Mouse (Mus musculus): Measurements from ENCODE around the gene Rasgrp2.

Rasgrp2 gene

DNA sequence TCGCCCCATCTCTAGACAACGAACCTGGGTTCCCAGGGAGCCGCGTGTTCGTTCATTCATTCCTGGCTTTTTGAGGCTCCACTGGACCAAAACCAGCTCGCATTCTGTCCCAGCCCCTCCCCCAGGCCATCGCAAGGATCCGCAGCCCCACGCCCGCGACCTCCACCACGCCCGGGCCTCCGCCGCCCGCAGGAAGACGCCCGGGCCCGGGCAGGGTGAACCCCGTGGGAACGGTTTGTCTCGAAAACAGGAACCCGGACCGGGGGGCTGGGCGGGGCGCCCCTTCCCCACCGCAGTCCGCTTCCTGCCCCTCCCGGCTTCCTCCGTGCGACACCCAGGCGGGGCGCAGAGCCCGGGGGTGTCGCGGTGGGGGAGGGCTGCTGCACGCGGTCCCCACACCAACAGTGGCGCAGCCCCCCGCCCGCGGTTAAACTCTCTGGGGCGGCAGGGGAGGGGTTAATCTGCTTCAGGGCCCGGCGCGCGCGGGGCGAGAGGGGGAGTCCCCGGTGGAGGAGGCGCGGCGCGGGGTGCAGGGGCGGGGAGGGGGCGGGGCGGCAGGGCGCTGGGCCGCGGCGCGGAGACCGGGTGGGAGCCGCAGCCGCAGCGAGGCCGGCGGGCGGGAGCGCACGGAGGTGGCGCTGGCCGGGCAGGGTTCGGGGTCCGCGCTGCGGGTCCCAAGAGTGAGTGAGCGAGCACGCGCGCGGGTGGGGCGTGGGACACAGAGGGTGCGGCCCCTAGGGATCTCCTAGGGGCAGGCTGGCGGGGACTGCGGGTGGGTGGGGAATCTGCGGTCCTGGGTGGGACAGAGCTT lies at the start of gene Rasgrp2:
TSS of gene Rasgrp2 (plus strand) at position 56 of the 811 bp plus-strand sequence.
- peak; percentile 84 to 90 for DNase-seq (ENCODE audit: low spot score in 2 of 2)

DNA sequence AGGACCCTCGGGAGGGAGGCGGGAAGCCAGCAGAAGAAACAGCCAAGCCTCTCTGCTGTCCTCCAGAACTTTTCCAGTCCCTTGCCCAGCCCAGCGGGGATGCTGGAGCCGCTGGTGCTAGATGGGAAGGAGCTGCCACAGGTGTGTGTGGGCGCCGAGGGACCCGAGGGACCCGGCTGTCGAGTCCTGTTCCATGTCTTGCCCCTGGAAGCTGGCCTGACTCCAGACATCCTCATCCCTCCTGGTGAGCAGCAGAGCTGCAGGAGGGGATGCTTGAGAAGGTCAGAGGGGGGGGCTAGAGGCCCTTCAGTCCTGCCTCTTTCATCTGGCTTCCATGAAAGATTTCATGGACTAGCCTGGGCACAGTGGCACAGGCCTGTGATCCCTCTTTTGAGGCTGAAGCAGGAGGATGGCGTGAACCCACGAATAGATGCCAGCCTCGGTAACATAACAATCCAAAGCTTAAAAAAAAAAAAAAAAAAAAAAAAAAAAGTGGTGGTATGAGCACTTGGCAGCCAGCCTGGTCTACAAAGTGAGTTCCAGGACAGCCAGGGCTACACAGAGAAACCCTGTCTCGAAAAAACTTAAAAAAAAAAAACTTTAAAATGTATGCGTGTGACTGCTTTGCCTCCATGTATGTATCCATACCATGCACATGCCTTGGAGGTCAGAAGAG lies 47.6 kb upstream of the Rasgrp2 start:
- DNase-seq (ENCODE audit: low spot score in 2 of 2), result no peak

DNA sequence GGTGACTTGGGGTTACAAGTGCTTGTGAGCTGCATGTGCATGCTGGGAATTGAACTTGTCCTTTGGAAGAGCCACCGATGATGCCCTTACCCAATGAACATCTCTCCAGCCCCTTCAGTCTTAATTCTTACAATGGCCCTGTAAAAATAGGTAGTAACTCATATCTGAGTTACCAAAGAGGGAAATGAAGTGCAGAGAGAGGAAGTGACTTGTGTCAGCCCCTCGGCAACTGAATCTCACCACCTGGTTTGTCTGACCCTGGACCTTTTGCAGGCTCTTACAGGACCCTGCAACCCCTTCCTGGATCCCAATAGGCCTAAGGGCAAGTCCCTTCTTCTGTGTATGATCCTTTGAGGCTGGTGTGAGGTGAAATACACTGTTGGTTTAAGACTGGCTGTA lies 47.0 kb upstream of the Rasgrp2 start:
- no peak for DNase-seq (ENCODE audit: low spot score in 2 of 2)

DNA sequence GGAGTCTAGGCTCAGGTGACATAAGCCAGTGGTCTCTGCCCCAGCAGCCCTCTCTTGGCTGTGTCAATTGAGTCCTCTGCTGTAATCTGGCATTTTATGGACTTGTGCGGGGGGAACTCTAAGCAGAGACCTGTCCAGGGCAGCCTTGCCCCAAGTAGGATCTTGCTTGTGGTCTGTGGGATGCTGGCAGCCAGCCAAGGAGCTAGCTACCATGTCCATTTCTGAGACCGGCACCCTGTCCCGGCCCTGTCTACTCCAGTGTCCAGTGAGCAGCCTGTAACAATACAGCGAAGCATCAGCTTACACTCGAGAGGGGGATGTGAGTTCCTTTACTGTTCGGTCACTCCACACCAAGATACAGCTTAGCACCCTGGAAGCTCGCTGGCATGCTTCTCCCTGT lies 45.1 kb upstream of the Rasgrp2 start:
- no peak for DNase-seq (ENCODE audit: low spot score in 2 of 2)

DNA sequence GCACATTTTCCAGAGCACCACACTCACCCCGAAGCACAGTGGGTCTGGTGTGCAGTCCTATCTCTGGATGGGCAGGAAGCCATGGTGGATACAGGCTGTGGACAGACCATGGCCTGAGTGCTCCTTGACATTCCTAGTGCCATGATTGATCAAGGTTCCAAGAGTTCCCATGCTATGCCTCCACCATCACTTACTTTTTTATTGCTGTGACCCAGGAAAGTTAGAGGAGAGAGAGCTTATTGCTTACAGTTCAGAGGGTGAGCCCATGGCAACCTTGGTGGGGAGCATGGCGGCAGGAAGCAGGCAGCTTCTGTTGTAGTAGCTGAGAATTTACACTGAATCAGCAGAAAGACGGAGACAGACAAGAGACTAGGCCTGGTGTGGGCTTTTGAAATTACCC lies 37.8 kb upstream of the Rasgrp2 start:
- no peak for DNase-seq (ENCODE audit: low spot score in 2 of 2)

DNA sequence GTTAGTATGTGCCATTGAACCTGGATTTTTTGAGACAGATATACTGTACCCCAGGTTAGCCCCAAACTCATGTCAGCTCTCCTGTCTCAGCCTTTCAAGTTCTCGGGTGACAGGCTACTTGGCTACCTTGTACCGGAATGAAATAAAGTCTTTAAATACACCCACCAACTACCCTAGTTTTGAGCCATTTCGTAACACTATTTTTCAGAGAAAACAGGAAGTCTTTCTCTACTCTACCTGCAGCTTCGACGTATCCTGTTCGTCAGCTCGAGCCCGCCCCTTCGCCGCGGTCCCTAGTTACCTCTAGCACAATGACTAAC lies 36.1 kb upstream of the Rasgrp2 start:
- no peak for DNase-seq (ENCODE audit: low spot score in 2 of 2)

DNA sequence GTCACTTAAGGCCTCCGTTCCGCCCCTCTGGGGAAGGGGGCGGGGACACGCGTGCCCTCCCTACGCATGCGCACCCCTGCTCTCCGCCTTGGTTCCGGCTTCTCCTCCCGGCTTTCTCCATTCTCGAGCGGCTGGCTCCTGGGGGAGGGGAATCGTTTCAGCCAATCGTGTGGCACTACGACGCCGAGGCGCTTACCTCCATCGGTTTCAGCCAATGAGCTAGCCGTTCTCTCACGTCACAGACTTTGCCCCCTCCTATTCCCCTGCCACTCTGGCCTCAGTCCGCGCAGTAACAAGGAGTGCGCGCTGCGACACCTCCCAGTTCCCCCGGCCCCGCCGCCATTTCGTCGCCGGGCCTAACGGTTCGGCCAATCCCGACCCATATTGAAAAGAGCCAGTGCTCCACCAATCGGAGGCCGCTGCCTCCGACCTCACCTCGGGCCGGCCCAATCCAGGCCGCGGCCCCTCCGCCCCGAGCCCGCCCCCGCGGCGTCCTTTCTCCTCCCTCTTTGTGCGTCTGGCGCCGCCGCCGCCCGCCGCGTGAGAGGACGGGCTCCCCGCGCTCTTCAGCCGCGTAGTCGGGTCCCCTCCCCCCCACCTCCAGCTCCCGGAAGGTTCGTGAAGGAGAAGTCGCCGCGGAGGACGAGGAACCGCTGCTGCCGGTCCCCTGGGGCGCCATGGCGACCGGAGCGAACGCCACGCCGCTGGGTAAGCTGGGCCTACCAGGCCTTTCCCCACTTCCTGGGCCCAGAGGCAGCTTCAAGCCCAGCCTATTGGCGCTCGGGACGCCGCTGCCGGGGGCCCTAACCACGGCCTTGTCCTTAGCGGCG lies 35.5 kb upstream of the Rasgrp2 start, which contains the start of gene Sf1:
TSS of gene Sf1 (plus strand) at position 280 of the 830 bp plus-strand sequence.
- DNase-seq (ENCODE audit: low spot score in 2 of 2), result peak; percentile 100

DNA sequence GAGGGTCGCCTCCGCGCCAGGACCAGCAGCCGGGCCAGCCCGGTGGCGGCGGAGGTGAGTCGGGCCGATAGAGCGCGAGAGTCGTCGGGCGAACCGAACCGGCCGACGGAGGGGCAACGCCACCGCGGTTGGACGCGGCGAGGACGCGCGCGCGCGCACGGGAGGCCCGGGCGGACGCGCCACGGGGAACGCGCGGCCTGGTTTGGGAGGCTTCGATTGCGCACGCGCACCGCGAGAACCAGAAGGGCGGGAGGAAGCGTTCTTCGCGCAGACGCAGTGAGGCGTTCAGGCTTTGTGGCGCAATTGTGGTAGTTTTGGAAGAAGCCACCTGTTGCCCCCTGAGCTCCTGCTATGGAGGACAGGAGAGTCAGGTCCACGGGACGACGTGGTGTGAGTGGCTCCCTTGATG lies 34.8 kb upstream of the Rasgrp2 start:
- DNase-seq (ENCODE audit: low spot score in 2 of 2), result peak; percentile 92

DNA sequence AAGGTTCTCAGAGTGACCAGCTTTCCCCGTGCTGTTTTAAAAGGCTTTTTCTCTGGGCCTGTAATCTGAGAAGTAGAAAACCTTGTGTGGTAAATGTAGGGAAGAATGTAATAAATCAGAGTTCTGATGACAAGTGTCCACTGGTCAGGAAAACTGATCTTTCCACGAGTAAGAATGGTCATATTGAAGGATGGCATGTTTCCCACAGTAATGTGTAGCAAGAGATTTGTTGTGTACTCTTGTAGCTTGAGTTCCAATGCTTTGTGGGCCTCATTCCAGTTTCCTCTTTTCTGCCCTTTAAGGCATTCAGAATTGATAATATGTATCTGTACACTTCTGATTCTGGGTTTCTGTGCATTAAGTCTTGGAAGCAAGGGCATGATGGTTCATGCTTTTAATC lies 34.3 kb upstream of the Rasgrp2 start:
- no peak for DNase-seq (ENCODE audit: low spot score in 2 of 2)

DNA sequence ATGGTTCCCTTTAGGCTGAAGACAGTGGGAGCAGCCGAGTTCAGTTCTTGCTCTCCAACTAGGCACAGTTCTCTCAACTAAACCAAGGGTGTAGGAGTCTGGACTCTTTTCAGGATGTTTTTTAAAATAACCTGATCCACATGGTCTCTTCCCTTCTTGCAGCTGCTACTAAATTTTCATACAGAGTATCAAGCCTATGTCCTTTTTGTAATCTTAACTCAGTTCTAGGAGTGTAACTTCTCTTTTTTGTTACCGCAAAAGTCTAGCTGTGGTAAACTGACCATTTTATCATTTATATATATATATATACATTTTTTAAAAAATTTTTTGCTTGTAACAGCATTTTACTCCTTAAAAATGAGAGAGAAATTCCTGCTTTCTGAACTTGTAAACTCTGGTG lies 29.0 kb upstream of the Rasgrp2 start:
- no peak for DNase-seq (ENCODE audit: low spot score in 2 of 2)

DNA sequence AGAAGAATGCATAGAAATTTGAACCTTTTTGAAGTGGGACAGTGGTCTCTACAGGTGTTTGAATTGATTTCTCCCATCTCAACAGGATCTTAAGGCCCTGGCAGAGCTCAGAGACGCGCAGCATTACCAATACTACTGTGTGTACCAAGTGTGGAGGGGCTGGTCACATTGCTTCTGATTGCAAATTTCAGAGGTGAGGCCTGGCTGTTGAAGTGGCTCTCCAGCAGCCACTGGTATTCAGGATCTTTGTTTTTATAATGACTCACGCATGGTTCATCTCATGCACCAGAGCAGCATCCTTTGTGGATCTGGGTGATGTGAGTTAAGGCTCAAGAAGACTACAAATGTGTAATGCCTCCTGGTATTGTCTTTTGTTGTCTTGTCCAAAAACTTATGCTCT lies 26.7 kb upstream of the Rasgrp2 start:
- DNase-seq (ENCODE audit: low spot score in 2 of 2), result no peak

DNA sequence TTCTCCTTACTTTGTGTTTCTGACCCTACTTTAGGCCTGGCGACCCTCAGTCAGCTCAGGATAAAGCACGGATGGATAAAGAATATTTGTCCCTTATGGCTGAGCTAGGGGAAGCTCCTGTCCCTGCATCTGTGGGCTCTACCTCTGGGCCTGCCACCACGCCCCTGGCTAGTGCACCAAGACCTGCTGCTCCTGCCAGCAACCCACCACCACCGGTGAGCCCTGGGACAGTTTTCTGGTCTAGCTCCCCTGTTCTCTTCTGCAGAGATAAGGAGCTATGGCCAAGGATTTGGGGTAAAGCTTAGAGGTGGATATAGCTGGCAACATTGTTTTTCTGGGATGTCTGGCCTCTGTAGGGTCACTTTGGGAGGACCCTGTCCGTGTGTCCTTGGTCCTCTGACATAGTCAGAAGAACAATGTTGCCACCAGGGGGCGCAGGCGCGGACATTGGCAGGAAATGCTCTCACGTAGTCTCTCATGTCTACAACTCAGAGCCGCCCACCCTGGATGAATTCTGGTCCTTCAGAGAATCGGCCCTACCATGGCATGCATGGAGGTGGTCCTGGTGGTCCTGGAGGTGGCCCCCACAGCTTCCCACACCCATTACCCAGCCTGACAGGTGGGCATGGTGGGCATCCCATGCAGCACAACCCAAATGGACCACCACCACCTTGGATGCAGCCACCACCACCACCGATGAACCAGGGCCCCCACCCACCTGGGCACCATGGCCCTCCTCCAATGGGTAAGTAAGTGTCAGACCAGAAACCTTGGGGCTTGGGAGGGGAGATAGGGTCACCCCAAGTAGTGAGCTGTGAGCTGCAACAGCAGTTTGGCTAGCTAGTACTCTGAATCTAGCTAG lies 25.4 kb upstream of the Rasgrp2 start:
- peak; percentile 38 to 77 for DNase-seq (ENCODE audit: low spot score in 2 of 2)

DNA sequence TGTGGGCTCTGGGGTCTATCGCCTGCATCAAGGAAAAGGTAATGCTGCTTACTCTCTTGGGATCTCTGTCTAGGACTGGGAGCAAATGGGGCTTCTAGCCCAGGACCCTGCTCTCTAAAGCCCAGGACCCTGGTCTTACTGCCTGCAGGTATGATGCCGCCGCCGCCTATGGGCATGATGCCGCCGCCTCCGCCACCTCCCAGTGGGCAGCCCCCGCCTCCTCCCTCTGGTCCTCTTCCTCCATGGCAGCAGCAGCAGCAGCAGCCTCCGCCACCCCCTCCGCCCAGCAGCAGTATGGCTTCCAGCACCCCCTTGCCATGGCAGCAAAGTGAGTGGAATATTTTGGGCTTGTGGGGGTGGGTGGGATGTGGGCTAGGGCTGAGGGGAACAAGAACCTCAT lies 24.6 kb upstream of the Rasgrp2 start:
- DNase-seq (ENCODE audit: low spot score in 2 of 2), result no peak

DNA sequence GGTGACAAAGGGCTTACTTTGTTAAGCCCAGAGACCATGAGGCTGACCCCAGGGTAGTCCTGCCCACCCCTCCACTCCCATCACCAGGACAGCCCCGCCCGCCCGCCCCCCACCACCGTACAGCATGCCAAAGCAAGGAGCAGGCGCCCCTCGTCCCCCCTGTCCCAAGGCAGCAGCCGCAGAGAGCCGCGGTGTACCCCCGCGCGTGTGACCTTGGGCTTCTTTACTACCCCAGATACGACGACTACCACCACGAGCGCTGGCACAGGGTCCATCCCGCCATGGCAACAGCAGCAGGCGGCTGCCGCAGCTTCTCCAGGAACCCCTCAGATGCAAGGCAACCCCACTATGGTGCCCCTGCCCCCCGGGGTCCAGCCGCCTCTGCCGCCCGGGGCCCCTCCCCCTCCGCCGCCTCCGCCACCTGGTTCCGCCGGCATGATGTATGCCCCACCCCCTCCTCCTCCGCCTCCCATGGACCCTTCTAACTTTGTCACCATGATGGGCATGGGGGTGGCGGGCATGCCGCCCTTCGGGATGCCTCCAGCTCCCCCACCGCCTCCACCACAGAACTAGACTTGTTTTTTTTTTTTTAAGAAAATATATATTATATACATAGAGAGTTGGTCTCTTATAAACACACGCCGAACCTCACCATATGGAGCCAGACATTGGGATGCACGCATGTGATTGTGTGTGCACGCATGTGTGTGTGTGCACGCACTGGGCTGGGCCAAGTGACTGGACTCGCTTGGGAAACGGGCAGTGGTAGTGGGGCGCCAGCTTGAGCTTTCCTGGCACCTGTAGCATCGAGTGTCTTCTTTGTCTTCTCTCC lies 23.5 kb upstream of the Rasgrp2 start:
- no peak for DNase-seq (ENCODE audit: low spot score in 2 of 2)

DNA sequence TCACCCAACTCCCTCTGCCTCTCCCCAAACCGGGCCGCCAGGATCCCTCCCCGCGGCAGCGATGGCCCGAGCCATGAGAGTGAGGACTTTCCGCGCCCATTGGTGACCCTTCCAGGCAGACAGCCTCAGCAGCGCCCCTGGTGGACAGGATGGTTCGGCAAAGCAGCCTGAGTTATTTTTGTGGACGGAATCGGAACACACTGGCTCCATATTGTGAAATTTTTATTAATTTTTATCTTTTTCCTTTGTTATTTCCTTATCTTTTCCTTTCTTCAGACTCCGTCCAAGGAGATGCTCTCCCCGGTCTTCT lies 22.9 kb upstream of the Rasgrp2 start:
- no peak for DNase-seq (ENCODE audit: low spot score in 2 of 2)

DNA sequence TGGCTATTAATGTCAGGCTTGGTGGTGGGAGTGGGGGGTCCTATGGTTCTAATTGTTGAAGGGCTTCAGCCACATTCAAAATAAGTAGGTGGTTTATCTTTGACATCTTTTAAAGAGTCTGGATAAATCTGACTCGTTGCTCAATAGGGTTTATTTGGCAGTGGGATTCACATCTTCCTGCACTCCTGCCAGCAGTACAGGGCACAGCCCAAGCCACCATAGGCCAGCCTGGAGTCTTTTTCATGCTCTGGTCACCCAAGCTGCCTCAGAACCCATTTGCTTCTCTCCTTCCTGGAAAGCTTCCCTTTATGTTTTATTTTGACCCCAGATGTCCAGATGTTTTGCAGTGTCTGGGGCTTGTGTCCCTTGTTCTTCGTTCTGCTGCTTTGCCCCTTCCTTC lies 22.5 kb upstream of the Rasgrp2 start:
- no peak for DNase-seq (ENCODE audit: low spot score in 2 of 2)

DNA sequence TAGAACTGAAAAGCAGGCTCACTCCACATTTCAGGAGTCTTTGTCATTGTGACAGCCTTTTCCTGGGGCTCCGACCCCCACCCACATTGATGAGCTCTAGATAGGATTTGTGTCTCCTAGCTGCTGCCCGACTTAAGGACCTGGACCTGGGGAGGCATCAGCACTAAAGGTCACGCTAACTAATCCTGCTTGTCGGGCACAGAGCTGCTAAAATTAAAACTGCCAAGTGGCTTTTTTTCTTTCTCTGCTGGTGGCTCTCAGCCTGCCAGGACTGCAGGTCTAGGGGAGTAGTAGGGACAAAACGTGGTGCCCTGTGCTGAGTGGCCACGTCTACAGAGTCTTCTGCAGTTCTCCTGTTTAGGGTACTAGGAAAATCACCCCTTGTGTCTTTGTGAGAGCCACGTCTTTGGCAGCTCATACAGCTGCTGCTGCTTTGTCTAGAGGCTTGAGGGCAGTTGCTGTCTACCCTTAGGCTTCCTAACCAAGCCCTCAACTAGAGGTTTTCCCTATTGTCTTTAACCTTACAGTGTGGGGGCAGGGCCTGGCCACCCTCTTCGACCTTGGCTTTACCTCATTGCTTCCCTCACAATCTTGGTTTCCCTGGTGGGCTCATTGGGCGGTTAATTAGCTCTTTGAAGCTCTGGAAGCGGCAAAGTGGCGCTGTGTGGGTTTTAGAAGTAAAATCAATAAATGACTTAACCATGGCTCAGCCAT lies 21.7 kb upstream of the Rasgrp2 start:
- DNase-seq (ENCODE audit: low spot score in 2 of 2), result peak in 1 of 2 experiments; percentile 38

DNA sequence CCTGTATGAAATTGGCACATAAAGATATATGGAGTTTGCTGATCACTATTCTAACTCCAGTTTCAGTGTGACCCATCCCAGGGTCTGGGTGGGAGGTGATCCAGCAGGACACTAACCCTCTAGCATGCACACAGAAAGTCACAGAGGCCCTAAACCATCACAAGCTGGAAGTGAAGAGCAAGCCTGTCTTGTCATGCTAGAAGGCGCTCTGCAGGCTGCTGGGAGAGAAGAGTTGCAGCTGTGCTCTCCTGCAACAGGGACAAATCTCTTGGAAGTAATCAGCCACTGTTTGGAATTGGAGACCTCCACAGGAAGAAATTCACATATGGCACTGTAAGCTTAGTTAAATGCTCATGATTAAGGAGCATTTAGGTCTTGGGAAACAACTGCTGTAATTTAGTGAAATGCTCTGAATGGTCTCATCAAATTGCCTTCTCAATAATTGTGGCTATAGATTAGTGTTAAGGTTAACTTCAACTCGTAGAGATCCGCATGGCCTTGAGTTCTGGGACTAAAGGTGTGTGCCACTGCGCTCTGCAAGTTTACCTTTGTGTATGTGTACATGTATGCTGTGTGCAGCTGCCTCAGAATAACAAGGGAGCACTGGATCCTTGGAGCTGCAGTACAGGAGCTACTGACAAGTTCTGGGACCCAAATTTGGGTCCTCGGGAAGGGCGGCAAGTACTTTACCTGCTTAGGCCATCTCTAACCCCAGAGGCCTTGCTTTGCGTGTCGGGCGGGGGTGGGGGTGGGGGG lies 18.6 kb upstream of the Rasgrp2 start:
- no peak for DNase-seq (ENCODE audit: low spot score in 2 of 2)

DNA sequence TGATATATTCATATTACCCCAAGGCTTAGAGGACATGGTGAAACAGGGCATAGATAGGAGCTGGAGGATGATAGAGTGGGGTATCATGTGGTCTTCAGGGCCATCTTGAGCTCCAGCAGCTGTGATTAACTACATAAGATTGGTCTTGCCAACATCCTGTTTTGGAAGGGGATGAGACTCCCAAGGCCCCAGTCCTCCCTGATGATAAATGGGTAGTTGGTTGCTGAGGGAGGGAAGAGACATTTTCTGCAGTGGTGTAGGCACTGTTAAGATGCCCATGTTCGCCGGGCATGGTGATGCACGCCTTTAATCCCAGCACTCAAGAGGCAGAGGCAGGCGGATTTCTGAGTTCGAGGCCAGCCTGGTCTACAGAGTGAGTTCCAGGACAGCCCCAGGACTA lies 17.9 kb upstream of the Rasgrp2 start:
- no peak for DNase-seq (ENCODE audit: low spot score in 2 of 2)
